Mouse (Mus musculus): ENCODE data around the gene Gpr55.
"Not testable (repeated sequence)": the region's sequence is repeated elsewhere in the genome, so short reads cannot be mapped to it uniquely, and the experiment has no call there.

Gene Gpr55

GRCm38 (mm10) chr1:85960873-85961272, at the start of gene Gpr55:
TSS of gene Gpr55 (minus strand) at chr1:85961007.
- DNase-seq (ENCODE audit: low spot score), result no peak

- DNase-seq (ENCODE audit: low spot score), result peak; percentile 95
Observed at GRCm38 (mm10) chr1:86007778-86008177, 47.0 kb upstream of the Gpr55 start.

- DNase-seq (ENCODE audit: low spot score), result no peak
Observed at GRCm38 (mm10) chr1:86006040-86006439, 45.2 kb upstream of the Gpr55 start.

- DNase-seq (ENCODE audit: low spot score), result no peak
Observed at GRCm38 (mm10) chr1:86005540-86005939, 44.7 kb upstream of the Gpr55 start.

- DNase-seq (ENCODE audit: low spot score), result no peak
Observed at GRCm38 (mm10) chr1:85999853-86000570, 39.2 kb upstream of the Gpr55 start.

GRCm38 (mm10) chr1:85998012-85998411, 37.2 kb upstream of the Gpr55 start:
- DNase-seq (ENCODE audit: low spot score), result no peak

GRCm38 (mm10) chr1:85997221-85997620, 36.4 kb upstream of the Gpr55 start:
- no peak for DNase-seq (ENCODE audit: low spot score)

- DNase-seq (ENCODE audit: low spot score), result no peak
Observed at GRCm38 (mm10) chr1:85993541-85993940, 32.7 kb upstream of the Gpr55 start.

GRCm38 (mm10) chr1:85992175-85992574, 31.4 kb upstream of the Gpr55 start:
- DNase-seq (ENCODE audit: low spot score), result no peak

- not testable (repeated sequence) for DNase-seq (ENCODE audit: low spot score)
Observed at GRCm38 (mm10) chr1:85988882-85989281, 28.1 kb upstream of the Gpr55 start.

GRCm38 (mm10) chr1:85988351-85988750, 27.5 kb upstream of the Gpr55 start:
- DNase-seq (ENCODE audit: low spot score), result no peak

- DNase-seq (ENCODE audit: low spot score), result no peak
Observed at GRCm38 (mm10) chr1:85985784-85986183, 25.0 kb upstream of the Gpr55 start.

GRCm38 (mm10) chr1:85981738-85982357, 21.0 kb upstream of the Gpr55 start:
- DNase-seq (ENCODE audit: low spot score), result no peak

GRCm38 (mm10) chr1:85977709-85978108, 16.9 kb upstream of the Gpr55 start:
- no peak for DNase-seq (ENCODE audit: low spot score)

GRCm38 (mm10) chr1:85973468-85973877, 12.7 kb upstream of the Gpr55 start:
- DNase-seq (ENCODE audit: low spot score), result no peak

- DNase-seq (ENCODE audit: low spot score), result no peak
Observed at GRCm38 (mm10) chr1:85972341-85972740, 11.5 kb upstream of the Gpr55 start.

GRCm38 (mm10) chr1:85971070-85971469, 10.3 kb upstream of the Gpr55 start:
- DNase-seq (ENCODE audit: low spot score), result no peak

- DNase-seq (ENCODE audit: low spot score), result no peak
Observed at GRCm38 (mm10) chr1:85969519-85969918, 8.7 kb upstream of the Gpr55 start.

- no peak for DNase-seq (ENCODE audit: low spot score)
Observed at GRCm38 (mm10) chr1:85969081-85969480, 8.3 kb upstream of the Gpr55 start.

GRCm38 (mm10) chr1:85965856-85966255, 5.0 kb upstream of the Gpr55 start:
- no peak for DNase-seq (ENCODE audit: low spot score)

GRCm38 (mm10) chr1:85962081-85962480, 1.3 kb upstream of the Gpr55 start:
- DNase-seq (ENCODE audit: low spot score), result no peak

- no peak for DNase-seq (ENCODE audit: low spot score)
Observed at GRCm38 (mm10) chr1:85959889-85960276, 924 bp downstream of the Gpr55 start.

GRCm38 (mm10) chr1:85959129-85959888, 1.5 kb downstream of the Gpr55 start:
- DNase-seq (ENCODE audit: low spot score), result no peak
